ENCODE assay signal across 11 mouse cellular contexts in genomic region chr11:75049146-75049545, GRCm38 (mm10).
DNase-seq lines count a peak whose midpoint lies in the region; ATAC-seq lines count a peak whose summit lies in the region.
"Had no signal": no experiment of that assay in that cellular context is flagged by ENCODE, and none has a peak within 500 bp of the region (broad histone marks: within the 10 kb centered on the region; RNA-seq: fewer than 3 reads in every experiment).

No protein-coding gene starts in this region.

- no peaks in the 10 kb centered on the region for H3K9me3 ChIP-seq in heart, embryonic 15.5 days (replicated peaks)
- H3K9me3 ChIP-seq in lung, embryonic 15.5 days, result no peaks in the 10 kb centered on the region
- no peaks in the 10 kb centered on the region for H3K9me3 ChIP-seq in intestine, embryonic 15.5 days
- H3K9me3 ChIP-seq in hindbrain, embryonic 13.5 days, result no peaks in the 10 kb centered on the region

- no peak overlapping the region for H3K4me3 ChIP-seq in heart, embryonic 15.5 days
- H3K4me3 ChIP-seq in lung, embryonic 15.5 days, result no peak overlapping the region
- no peak overlapping the region for H3K4me3 ChIP-seq in intestine, embryonic 15.5 days (replicated peaks)
- H3K4me3 ChIP-seq in hindbrain, embryonic 13.5 days, result no peak overlapping the region

- peaks cover 71% of the 10 kb centered on the region for H3K4me1 ChIP-seq in heart, embryonic 15.5 days (replicated peaks)
- peaks cover 85% of the 10 kb centered on the region for H3K4me1 ChIP-seq in lung, embryonic 15.5 days
- peaks cover 53% of the 10 kb centered on the region for H3K4me1 ChIP-seq in intestine, embryonic 15.5 days (replicated peaks)
- peaks cover 30% of the 10 kb centered on the region for H3K4me1 ChIP-seq in hindbrain, embryonic 13.5 days (replicated peaks)

- no peak for ATAC-seq in heart, embryonic 15.5 days (replicated peaks; ENCODE audit: insufficient number of reproducible peaks, insufficient read depth, low FRiP score, low read depth)
- no peak for ATAC-seq in lung, embryonic 15.5 days (ENCODE audit: borderline replicate concordance, extremely low read depth, low FRiP score, low TSS enrichment)
- no peak for ATAC-seq in intestine, embryonic 15.5 days
- no peak for ATAC-seq in hindbrain, embryonic 13.5 days (ENCODE audit: low FRiP score)
- ATAC-seq: hindbrain, embryonic 16.5 days had no signal

- intact Hi-C loops in heart, postnatal 36 days (cut with DNase I), result loop anchor here (2.0 to 5.0 kb wide), 2 partner anchors 67 to 116 kb away; no protein-coding TSS in a partner anchor

- peak overlapping the region; percentile 86; the same call in 1 of the 2 replicates for H3K27ac ChIP-seq in heart, embryonic 15.5 days
- peak overlapping the region; percentile 60 for H3K27ac ChIP-seq in lung, embryonic 15.5 days
- peak overlapping the region; percentile 92 for H3K27ac ChIP-seq in intestine, embryonic 15.5 days
- H3K27ac ChIP-seq in hindbrain, embryonic 13.5 days, result no peak overlapping the region

- no peaks in the 10 kb centered on the region for H3K27me3 ChIP-seq in heart, embryonic 15.5 days
- H3K27me3 ChIP-seq in lung, embryonic 15.5 days, result no peaks in the 10 kb centered on the region
- no peaks in the 10 kb centered on the region for H3K27me3 ChIP-seq in intestine, embryonic 15.5 days (replicated peaks)
- H3K27me3 ChIP-seq in hindbrain, embryonic 13.5 days, result no peaks in the 10 kb centered on the region

- no peak for DNase-seq in heart, postnatal 36 days
- no peak for DNase-seq in lung, postnatal 10 days
- DNase-seq in mesoderm, embryonic 11.5 days (ENCODE audit: low read depth, low spot score), result peak; percentile 30
- DNase-seq: adrenal gland, postnatal 10 days; cerebellum, adult 9-11 months; thymus, adult 2 months had no signal

- H3K9ac ChIP-seq in heart, embryonic 15.5 days, result no peak overlapping the region
- no peak overlapping the region for H3K9ac ChIP-seq in lung, embryonic 15.5 days
- H3K9ac ChIP-seq in intestine, embryonic 15.5 days, result no peak overlapping the region
- H3K9ac ChIP-seq in hindbrain, embryonic 13.5 days, result no peak overlapping the region

- no peak overlapping the region for H3K4me2 ChIP-seq in heart, embryonic 15.5 days
- no peak overlapping the region for H3K4me2 ChIP-seq in lung, embryonic 15.5 days
- H3K4me2 ChIP-seq in intestine, embryonic 15.5 days (replicated peaks), result no peak overlapping the region
- H3K4me2 ChIP-seq in hindbrain, embryonic 13.5 days, result no peak overlapping the region

- 55% methylated on average over 2 of the region's 2 CpGs for WGBS in heart, embryonic 15.5 days
- 14% methylated on average over 2 of the region's 2 CpGs for WGBS in lung, embryonic 15.5 days
- 5% methylated on average over 2 of the region's 2 CpGs for WGBS in intestine, embryonic 15.5 days
- 83% methylated on average over 2 of the region's 2 CpGs for WGBS in hindbrain, embryonic 13.5 days

- H3K36me3 ChIP-seq in heart, embryonic 15.5 days, result no peaks in the 10 kb centered on the region
- H3K36me3 ChIP-seq in lung, embryonic 15.5 days, result no peaks in the 10 kb centered on the region
- no peaks in the 10 kb centered on the region for H3K36me3 ChIP-seq in intestine, embryonic 15.5 days
- peaks cover 4% of the 10 kb centered on the region for H3K36me3 ChIP-seq in hindbrain, embryonic 13.5 days
